Mouse (Mus musculus) hindbrain, postnatal 0 days (tissue): ENCODE data around the gene Dnah2. TPM values are rescaled to one million over a fixed set of nuclear protein-coding genes. Genes with fewer than 3 reads are reported as not detected.

Experiments
- ATAC-seq: fragments of 200-750 bp; cut with Nextera tagmentation; 2 replicates; pipeline ENCODE4 v1.8.0; 2017; ENCODE audit warnings: mild to moderate bottlenecking, moderate TSS enrichment, moderate library complexity
- DNase-seq: peaks from one replicate; pipeline ENCODE4 v3.0.0-alpha.2; 2015; ENCODE audit warnings: low spot score
- H3K27ac ChIP-seq: fragments of 300-500 bp; sonication (generic); 2 replicates; pipeline ENCODE4 v1.5.1; 2014; ENCODE audit warnings: mild to moderate bottlenecking
- H3K27me3 ChIP-seq: fragments of 300-500 bp; sonication (generic); 2 replicates; pipeline ENCODE4 v1.6.1; 2014; ENCODE audit warnings: low read length, mixed read lengths; ENCODE audit not compliant: insufficient read depth
- H3K36me3 ChIP-seq: fragments of 300-500 bp; sonication (generic); 2 replicates; pipeline ENCODE4 v1.6.1; 2014; ENCODE audit warnings: low read length, mixed read lengths; ENCODE audit not compliant: insufficient read depth
- H3K4me1 ChIP-seq: fragments of 300-500 bp; sonication (generic); 2 replicates; pipeline ENCODE4 v1.6.1; 2014; ENCODE audit warnings: antibody characterized with exemption, low read length, mixed read lengths; ENCODE audit not compliant: insufficient read depth
- H3K4me2 ChIP-seq: fragments of 300-500 bp; sonication (generic); 2 replicates; pipeline ENCODE4 v1.6.1; 2014; ENCODE audit warnings: low read depth, mild to moderate bottlenecking, low read length, moderate library complexity, mixed read lengths
- H3K4me3 ChIP-seq: fragments of 300-500 bp; sonication (generic); 2 replicates; pipeline ENCODE4 v1.5.1; 2014; ENCODE audit warnings: low read length
- H3K9ac ChIP-seq: fragments of 300-500 bp; sonication (generic); replicated peaks from 2 replicates; pipeline ENCODE4 v1.6.1; 2014; ENCODE audit warnings: mild to moderate bottlenecking, low read length, moderate library complexity, mixed read lengths
- H3K9me3 ChIP-seq: fragments of 300-500 bp; sonication (generic); 2 replicates; pipeline ENCODE4 v1.6.1; 2016; ENCODE audit warnings: low read length, mixed read lengths
- CTCF ChIP-seq: IDR thresholded peaks from 2 replicates; pipeline ENCODE4 v1.5.1; 2016; ENCODE audit warnings: antibody characterized with exemption, control low read depth, low read depth
- WGBS: fragments of 180-500 bp; shearing (Covaris S2); extraction: QIAGEN DNeasy Blood & Tissue Kit; methylation state at CpG from one replicate; pipeline ENCODE4 v1.1.7; 2014; 5-methylcytosine and 5-hydroxymethylcytosine counted together
- polyA plus RNA-seq: library from polyadenylated mRNA; unstranded; fragments of >200 nt; fragmentation: Nextera tagmentation; extraction: Ambion mirVana; gene quantifications from 2 replicates; pipeline ENCODE4 v1.2.1, GENCODE M21; 2015
- total RNA-seq: library from RNA; depleted of rRNA; stranded (reverse); fragments of >200 nt; gene quantifications from 2 replicates; pipeline ENCODE4 v1.2.3, GENCODE M21; 2014

Dnah2 gene
- total and polyA plus RNA-seq, 2 experiments from 2014 or later = 2.0 to 3.9 TPM

DNA sequence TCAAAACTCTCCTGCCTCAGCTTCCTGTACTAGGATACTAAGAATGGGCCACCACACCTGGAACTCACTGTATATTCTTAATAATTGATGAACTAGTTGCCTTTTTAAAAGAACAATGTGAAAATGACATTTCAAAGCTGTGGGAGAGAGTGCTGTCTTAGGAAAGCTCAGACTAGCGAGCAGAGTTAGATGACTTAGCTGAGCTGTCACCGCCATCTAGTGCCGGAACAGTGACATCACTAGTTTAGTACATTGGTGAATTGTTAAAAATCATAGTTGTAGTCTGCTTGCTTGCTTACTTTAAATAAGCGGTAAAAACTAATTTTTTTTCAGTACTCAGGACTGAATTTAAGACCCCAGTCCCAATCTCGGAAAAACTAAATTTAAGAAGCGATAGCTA is 35.1 kb downstream of the Dnah2 start:
- 9% methylated on average over 6 of the region's 6 CpGs for WGBS
- no peaks in the 10 kb centered on the region for H3K9me3 ChIP-seq
- no peak overlapping the region for H3K9ac ChIP-seq
- ATAC-seq = peak; percentile 67
- H3K27me3 ChIP-seq = no peaks in the 10 kb centered on the region
- peak; percentile 84 for TF ChIP-seq CTCF
- H3K4me3 ChIP-seq = no peak overlapping the region
- no peak overlapping the region for H3K4me2 ChIP-seq
- H3K4me1 ChIP-seq = no peaks in the 10 kb centered on the region
- DNase-seq = peak; percentile 86
- H3K36me3 ChIP-seq = no peaks in the 10 kb centered on the region
- no peak overlapping the region for H3K27ac ChIP-seq

DNA sequence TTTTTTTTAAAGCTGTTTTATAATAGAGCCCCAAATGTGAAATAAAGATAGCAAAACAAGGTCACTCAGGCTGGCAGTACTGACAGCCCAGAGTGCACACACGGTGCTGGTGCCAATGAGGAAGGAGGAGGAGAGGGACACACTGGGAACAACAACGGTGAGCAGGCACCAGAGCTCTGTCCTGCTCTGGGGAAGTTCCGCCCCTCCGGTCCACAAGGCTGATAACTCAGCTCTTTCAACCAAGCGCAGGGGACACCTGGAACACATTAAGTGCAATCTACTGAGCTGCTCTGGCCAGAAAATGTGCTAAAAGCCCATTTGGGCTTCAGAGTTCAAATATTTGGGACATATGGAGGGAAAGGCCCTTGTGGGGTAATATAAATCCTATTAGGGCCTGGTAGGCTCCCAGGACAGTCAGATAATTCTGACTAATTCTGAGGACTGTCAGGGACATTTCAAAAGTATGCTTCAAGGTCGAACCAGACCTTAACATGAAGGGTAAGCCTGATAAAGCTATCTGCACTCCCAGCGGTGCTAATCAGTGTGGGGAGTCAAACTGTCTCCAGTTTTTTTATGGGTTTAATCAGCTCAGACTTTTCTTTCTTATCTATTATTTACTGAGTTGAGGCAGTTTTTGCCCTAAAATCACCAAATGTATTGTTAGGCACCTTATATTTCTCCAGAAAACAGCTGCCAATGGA is 38.0 kb downstream of the Dnah2 start:
- 56% methylated on average over 7 of the region's 7 CpGs for WGBS
- Histone ChIP-seq H3K27me3 (no peaks in the 10 kb centered on the region), H3K9ac (0 out of 2 replicates have a peak overlapping the region, but pooled peaks have one; percentile 2), H3K4me2 (no peak overlapping the region), H3K27ac (no peak overlapping the region), H3K36me3 (no peaks in the 10 kb centered on the region), H3K4me3 (no peak overlapping the region), H3K4me1 (no peaks in the 10 kb centered on the region), H3K9me3 (no peaks in the 10 kb centered on the region)
- DNase-seq = no peak
- TF ChIP-seq CTCF = no peak
- ATAC-seq = no peak

DNA sequence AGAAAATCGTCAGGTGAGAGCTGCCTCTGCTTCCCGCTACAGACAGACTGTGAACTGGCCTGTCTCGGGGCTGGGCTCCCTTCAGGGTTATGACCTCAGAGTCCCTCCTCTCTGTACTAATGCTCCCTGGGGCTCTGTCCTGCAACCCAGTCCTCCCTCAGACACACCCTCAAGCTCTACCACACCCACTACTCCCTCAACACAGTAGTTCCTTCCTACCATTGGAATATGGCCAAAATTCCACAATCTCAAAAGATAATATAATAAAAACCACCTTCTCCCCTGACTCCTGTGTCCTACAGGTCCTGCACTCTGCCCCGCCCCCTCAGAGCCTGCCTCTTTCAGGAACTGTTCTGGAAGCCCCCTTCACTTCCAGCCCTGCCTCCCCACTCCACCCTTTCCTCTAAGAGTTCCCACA is 45.0 kb downstream of the Dnah2 start:
- Histone ChIP-seq H3K36me3 (no peaks in the 10 kb centered on the region), H3K4me1 (no peaks in the 10 kb centered on the region), H3K4me3 (no peak overlapping the region), H3K4me2 (no peak overlapping the region), H3K9me3 (no peaks in the 10 kb centered on the region), H3K9ac (no peak overlapping the region), H3K27ac (no peak overlapping the region), H3K27me3 (no peaks in the 10 kb centered on the region)
- 47% methylated on average over 4 of the region's 4 CpGs for WGBS
- TF ChIP-seq CTCF = no peak
- no peak for ATAC-seq
- DNase-seq = no peak

DNA sequence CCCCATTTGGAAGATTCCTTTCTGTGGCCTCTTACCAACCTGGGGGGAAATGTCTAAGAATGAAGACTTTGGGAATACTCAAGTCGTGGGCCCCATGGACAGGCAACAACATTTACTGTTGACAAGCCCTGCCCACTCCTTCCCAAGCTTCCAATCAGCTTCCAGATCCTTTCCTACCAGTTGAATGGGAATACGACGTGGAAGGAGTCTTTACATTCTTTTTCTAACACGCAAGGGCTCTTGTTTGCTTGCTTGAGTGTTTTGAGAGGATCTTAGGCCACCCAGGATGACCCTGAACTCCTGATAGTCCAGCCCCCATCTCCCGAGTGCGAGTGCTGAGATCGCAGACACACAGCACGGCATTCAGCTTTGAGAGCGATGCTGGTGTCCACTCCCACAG is 47.4 kb downstream of the Dnah2 start:
- no peak overlapping the region for H3K27ac ChIP-seq
- no peak overlapping the region for H3K4me3 ChIP-seq
- H3K9ac ChIP-seq = no peak overlapping the region
- TF ChIP-seq CTCF = no peak
- H3K4me1 ChIP-seq = no peaks in the 10 kb centered on the region
- no peak for ATAC-seq
- no peak overlapping the region for H3K4me2 ChIP-seq
- H3K9me3 ChIP-seq = no peaks in the 10 kb centered on the region
- no peak for DNase-seq
- WGBS = 60% methylated on average over 9 of the region's 9 CpGs
- no peaks in the 10 kb centered on the region for H3K36me3 ChIP-seq
- no peaks in the 10 kb centered on the region for H3K27me3 ChIP-seq

DNA sequence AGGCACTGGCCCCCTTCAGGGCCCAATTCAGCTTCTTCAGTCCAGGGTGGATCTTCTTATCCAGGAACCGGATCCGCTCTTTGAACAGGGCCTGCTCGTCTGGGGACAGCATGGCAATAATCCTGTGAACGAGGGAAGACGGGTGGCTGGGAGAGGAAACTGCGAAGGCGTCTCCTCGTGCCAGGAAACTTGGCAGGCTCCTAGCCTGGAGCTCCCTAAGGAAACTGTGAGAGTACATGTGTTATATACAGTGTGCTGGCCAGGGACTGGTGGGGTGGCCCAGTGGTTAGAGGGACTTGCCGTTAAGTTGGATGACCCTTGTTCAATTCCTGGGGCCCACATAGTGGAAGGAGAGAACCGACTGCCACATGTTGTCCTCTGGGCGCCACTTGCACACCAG is 49.8 kb downstream of the Dnah2 start:
- no peaks in the 10 kb centered on the region for H3K27me3 ChIP-seq
- no peaks in the 10 kb centered on the region for H3K36me3 ChIP-seq
- no peaks in the 10 kb centered on the region for H3K4me1 ChIP-seq
- 85% methylated on average over 11 of the region's 11 CpGs for WGBS
- H3K9me3 ChIP-seq = no peaks in the 10 kb centered on the region
- DNase-seq (no peak), ATAC-seq (no peak)
- no peak for TF ChIP-seq CTCF
- no peak overlapping the region for H3K27ac ChIP-seq
- no peak overlapping the region for H3K9ac ChIP-seq
- H3K4me2 ChIP-seq = no peak overlapping the region
- H3K4me3 ChIP-seq = no peak overlapping the region

DNA sequence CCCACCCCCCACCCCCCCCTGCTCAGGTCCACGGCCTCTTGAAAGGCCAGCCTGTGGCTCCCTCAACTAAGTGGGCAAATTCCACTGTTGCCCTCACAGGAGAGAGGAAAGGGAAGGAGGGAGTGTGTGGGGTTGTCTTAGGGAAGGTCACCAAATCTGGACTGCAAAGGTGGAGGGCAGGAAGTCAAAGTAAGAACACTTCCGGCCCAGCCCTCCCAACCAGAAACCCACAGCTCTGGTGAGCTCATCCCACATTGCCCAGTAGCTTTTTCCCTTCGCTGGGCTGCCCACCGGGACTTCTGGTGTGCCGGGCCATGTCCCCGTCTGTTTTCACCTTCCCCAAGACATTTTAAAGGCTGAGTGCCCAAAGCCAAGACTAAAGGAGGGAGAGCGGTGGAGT is 57.2 kb downstream of the Dnah2 start:
- H3K27ac ChIP-seq = no peak overlapping the region
- TF ChIP-seq CTCF = no peak
- ATAC-seq = no peak
- no peak overlapping the region for H3K4me2 ChIP-seq
- no peak overlapping the region for H3K4me3 ChIP-seq
- H3K36me3 ChIP-seq = no peaks in the 10 kb centered on the region
- no peaks in the 10 kb centered on the region for H3K4me1 ChIP-seq
- H3K9ac ChIP-seq = no peak overlapping the region
- WGBS = 85% methylated on average over 7 of the region's 7 CpGs
- no peaks in the 10 kb centered on the region for H3K27me3 ChIP-seq
- DNase-seq = no peak
- H3K9me3 ChIP-seq = no peaks in the 10 kb centered on the region

DNA sequence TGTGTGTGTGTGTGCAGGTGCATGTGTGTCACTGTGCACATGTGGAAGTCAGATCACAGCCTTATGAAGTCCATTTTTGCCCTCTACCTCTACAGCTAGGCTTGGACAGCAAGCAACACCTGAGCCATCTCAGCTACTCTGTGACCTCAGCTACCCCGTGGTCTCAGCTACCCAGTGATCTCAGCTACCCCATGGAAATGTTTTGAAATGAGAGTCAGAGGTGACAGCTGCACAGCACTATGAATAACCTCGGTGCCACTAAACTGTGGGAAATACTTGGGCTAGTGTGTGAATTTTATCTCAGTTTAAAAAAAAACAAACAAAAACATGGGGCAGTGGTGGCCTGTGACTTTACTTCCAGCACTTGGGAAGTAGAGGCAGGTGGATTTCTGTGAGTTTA is 58.0 kb downstream of the Dnah2 start:
- Histone ChIP-seq H3K4me2 (no peak overlapping the region), H3K9me3 (no peaks in the 10 kb centered on the region), H3K9ac (no peak overlapping the region), H3K36me3 (no peaks in the 10 kb centered on the region), H3K4me1 (no peaks in the 10 kb centered on the region), H3K4me3 (no peak overlapping the region), H3K27me3 (no peaks in the 10 kb centered on the region), H3K27ac (no peak overlapping the region)
- no peak for ATAC-seq
- DNase-seq = no peak
- no peak for TF ChIP-seq CTCF
- 77% methylated on average over 2 of the region's 2 CpGs for WGBS
